Mouse (Mus musculus) myocyte (in vitro differentiated cells): ENCODE measurements at regions not wholly inside any gene's neighbourhood (a gene's known extent, or its start where the extent isn't known, plus 50 kb on each side); places are given as distances from the start of the nearest gene placed in this dataset.

Source experiments
- H3K27me3 ChIP-seq: one replicate; pipeline ENCODE4 v1.6.1; 2011; ENCODE audit not compliant: control insufficient read depth, insufficient read depth, insufficient read length
- H3K36me3 ChIP-seq: one replicate; pipeline ENCODE4 v1.6.1; 2011; ENCODE audit not compliant: control insufficient read depth, insufficient read depth
- H3K4me2 ChIP-seq: one replicate; pipeline ENCODE4 v1.6.1; 2011; ENCODE audit warnings: low read depth, control low read depth
- H3K4me3 ChIP-seq: one replicate; pipeline ENCODE4 v1.5.1; 2011; ENCODE audit warnings: mild to moderate bottlenecking, control low read depth, moderate library complexity
- H3K79me2 ChIP-seq: one replicate; pipeline ENCODE4 v1.6.1; 2011; ENCODE audit not compliant: control insufficient read depth, insufficient read depth
- H3ac ChIP-seq: one replicate; pipeline ENCODE4 v1.6.1; 2011; ENCODE audit not compliant: control insufficient read depth, insufficient read length
- CEBPB ChIP-seq: IDR thresholded peaks from 2 replicates; pipeline ENCODE4 v1.6.1; 2011; ENCODE audit warnings: mild to moderate bottlenecking, moderate library complexity; ENCODE audit not compliant: poor library complexity, insufficient read depth, severe bottlenecking
- E2F4 ChIP-seq: IDR thresholded peaks from one replicate; pipeline ENCODE4 v1.6.1; 2011; ENCODE audit warnings: mild to moderate bottlenecking, control low read depth, moderate library complexity; ENCODE audit not compliant: insufficient read depth
- MAX ChIP-seq: IDR thresholded peaks from one replicate; pipeline ENCODE4 v1.6.1; 2011; ENCODE audit warnings: low read depth, mild to moderate bottlenecking, control low read depth
- MYOD1 ChIP-seq, 3 experiments: IDR thresholded peaks; one replicate each; pipeline ENCODE4 v1.6.1; 2011; ENCODE audit warnings: control low read depth in 2 of 3, low read depth in 2 of 3, mild to moderate bottlenecking in 2 of 3, moderate library complexity in 1 of 3; ENCODE audit not compliant: insufficient read length in 2 of 3, control insufficient read depth in 1 of 3
- MYOG ChIP-seq, 3 experiments: IDR thresholded peaks; one replicate each; pipeline ENCODE4 v1.6.1; 2011; ENCODE audit warnings: control low read depth in 2 of 3, low read depth in 2 of 3, mild to moderate bottlenecking in 2 of 3; ENCODE audit not compliant: insufficient read length in 2 of 3, control insufficient read depth in 1 of 3, insufficient read depth in 1 of 3
- POLR2A ChIP-seq: IDR thresholded peaks from one replicate; pipeline ENCODE4 v1.6.1; 2011; ENCODE audit warnings: low read depth, mild to moderate bottlenecking, control low read depth, moderate library complexity; ENCODE audit not compliant: insufficient read length
- POLR2AphosphoS2 ChIP-seq: IDR thresholded peaks from one replicate; pipeline ENCODE4 v1.6.1; 2011; ENCODE audit warnings: low read depth, control low read depth; ENCODE audit not compliant: insufficient read length
- REST ChIP-seq: IDR thresholded peaks from one replicate; pipeline ENCODE4 v1.6.1; 2011; ENCODE audit warnings: mild to moderate bottlenecking, control low read depth, moderate library complexity; ENCODE audit not compliant: insufficient read depth, insufficient read length
- SRF ChIP-seq: IDR thresholded peaks from one replicate; pipeline ENCODE4 v1.6.1; 2011; ENCODE audit warnings: low read depth; ENCODE audit not compliant: control insufficient read depth, insufficient read length
- TCF12 ChIP-seq: IDR thresholded peaks from one replicate; pipeline ENCODE4 v1.6.1; 2011; ENCODE audit warnings: mild to moderate bottlenecking, control low read depth; ENCODE audit not compliant: poor library complexity, insufficient read depth, severe bottlenecking
- TCF3 ChIP-seq: IDR thresholded peaks from one replicate; pipeline ENCODE4 v1.6.1; 2011; ENCODE audit warnings: low read depth, control low read depth; ENCODE audit not compliant: insufficient read length
- USF1 ChIP-seq: IDR thresholded peaks from one replicate; pipeline ENCODE4 v1.6.1; 2011; ENCODE audit warnings: low read depth, mild to moderate bottlenecking, control low read depth, moderate library complexity

GRCm38 (mm10) chr12:7548759-7549158 is 428.7 kb upstream of the Apob start:
- Histone ChIP-seq H3K4me2 (no peak overlapping the region), H3K27me3 (no peaks in the 10 kb centered on the region), H3K79me2 (no peaks in the 10 kb centered on the region), H3K4me3 (no peak overlapping the region), H3ac (no peak overlapping the region), H3K36me3 (no peaks in the 10 kb centered on the region)
- no peak for TF ChIP-seq TCF3

GRCm38 (mm10) chr12:7560245-7560644 is 417.2 kb upstream of the Apob start:
- H3K27me3 ChIP-seq = no peaks in the 10 kb centered on the region
- no peaks in the 10 kb centered on the region for H3K36me3 ChIP-seq
- no peak overlapping the region for H3K4me2 ChIP-seq
- no peak overlapping the region for H3ac ChIP-seq
- no peaks in the 10 kb centered on the region for H3K79me2 ChIP-seq
- TF ChIP-seq POLR2A (no peak), E2F4 (no peak), MYOG (IDR thresholded peaks at IDR 0.05; ENCODE audit: control insufficient read depth in 1 of 3, insufficient read depth in 1 of 3, insufficient read length in 2 of 3, low read depth in 2 of 3) (no peak), POLR2AphosphoS2 (no peak), SRF (no peak), REST (no peak), TCF12 (no peak), TCF3 (no peak), CEBPB (no peak), USF1 (no peak), MAX (no peak), MYOD1 (IDR thresholded peaks at IDR 0.05; ENCODE audit: control insufficient read depth in 1 of 3, insufficient read length in 2 of 3, low read depth in 2 of 3) (no peak)
- no peak overlapping the region for H3K4me3 ChIP-seq

GRCm38 (mm10) chr12:7576081-7576480 is 401.4 kb upstream of the Apob start:
- H3K79me2 ChIP-seq = no peaks in the 10 kb centered on the region
- H3K4me3 ChIP-seq = no peak overlapping the region
- no peak overlapping the region for H3ac ChIP-seq
- no peak overlapping the region for H3K4me2 ChIP-seq
- H3K36me3 ChIP-seq = no peaks in the 10 kb centered on the region
- no peaks in the 10 kb centered on the region for H3K27me3 ChIP-seq
- TF ChIP-seq MYOD1 (IDR thresholded peaks at IDR 0.05; ENCODE audit: control insufficient read depth in 1 of 3, insufficient read length in 2 of 3, low read depth in 2 of 3) (no peak), CEBPB (no peak), SRF (no peak), MYOG (IDR thresholded peaks at IDR 0.05; ENCODE audit: control insufficient read depth in 1 of 3, insufficient read depth in 1 of 3, insufficient read length in 2 of 3, low read depth in 2 of 3) (no peak)

DNA sequence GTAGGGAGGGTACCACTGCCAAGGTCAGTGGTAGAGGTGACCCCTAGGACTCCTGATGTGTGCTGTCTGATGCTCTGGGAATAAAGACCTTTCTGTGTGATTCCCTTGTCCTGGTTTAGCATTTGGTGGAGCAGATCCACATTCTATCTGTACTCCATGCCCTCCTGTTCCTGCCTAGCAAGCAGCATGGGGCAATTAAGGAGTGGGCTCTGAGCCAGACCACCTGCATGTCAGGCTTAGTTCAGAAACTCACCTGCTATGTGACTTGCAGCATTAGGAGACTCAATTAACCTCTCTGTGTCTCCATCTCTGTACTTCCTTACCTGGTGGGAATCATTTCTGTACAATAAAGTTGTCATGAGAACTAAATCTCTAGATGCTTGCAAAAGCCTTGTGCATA is 389.9 kb upstream of the Apob start:
- no peaks in the 10 kb centered on the region for H3K36me3 ChIP-seq
- H3ac ChIP-seq = no peak overlapping the region
- H3K4me3 ChIP-seq = no peak overlapping the region
- no peak for TF ChIP-seq POLR2AphosphoS2
- no peak for TF ChIP-seq USF1
- no peak for TF ChIP-seq MYOG (IDR thresholded peaks at IDR 0.05; ENCODE audit: control insufficient read depth in 1 of 3, insufficient read depth in 1 of 3, insufficient read length in 2 of 3, low read depth in 2 of 3)
- no peak for TF ChIP-seq SRF
- no peak for TF ChIP-seq CEBPB
- TF ChIP-seq TCF3 = no peak
- TF ChIP-seq MAX = no peak
- TF ChIP-seq TCF12 = no peak
- no peaks in the 10 kb centered on the region for H3K79me2 ChIP-seq
- H3K27me3 ChIP-seq = no peaks in the 10 kb centered on the region
- no peak overlapping the region for H3K4me2 ChIP-seq

GRCm38 (mm10) chr12:7611272-7612092 is 366.0 kb upstream of the Apob start:
- TF ChIP-seq SRF (no peak), E2F4 (no peak), MYOD1 (IDR thresholded peaks at IDR 0.05; ENCODE audit: control insufficient read depth in 1 of 3, insufficient read length in 2 of 3, low read depth in 2 of 3) (no peak), POLR2AphosphoS2 (no peak), MYOG (IDR thresholded peaks at IDR 0.05; ENCODE audit: control insufficient read depth in 1 of 3, insufficient read depth in 1 of 3, insufficient read length in 2 of 3, low read depth in 2 of 3) (no peak), TCF12 (no peak), MAX (no peak), REST (no peak), CEBPB (no peak), TCF3 (no peak)

More at GRCm38 (mm10) chr12:7611272-7612092, 366.0 kb upstream of the Apob start:
- Histone ChIP-seq H3ac (no peak overlapping the region), H3K4me3 (no peak overlapping the region), H3K79me2 (no peaks in the 10 kb centered on the region), H3K27me3 (no peaks in the 10 kb centered on the region), H3K4me2 (no peak overlapping the region), H3K36me3 (no peaks in the 10 kb centered on the region)
